Mouse (Mus musculus) fat pad, adult 2 months (tissue): ENCODE results near the gene Dpysl4.

Experiments used
- DNase-seq: peaks from one replicate; pipeline ENCODE4 v3.0.0-alpha.2; 2011; ENCODE audit warnings: low read depth, low spot score; ENCODE audit errors: extremely low read depth

Dpysl4 gene

GRCm38 (mm10) chr7:139095282-139095681 lies 9.5 kb downstream of the Dpysl4 start:
- DNase-seq: no peak

DNA sequence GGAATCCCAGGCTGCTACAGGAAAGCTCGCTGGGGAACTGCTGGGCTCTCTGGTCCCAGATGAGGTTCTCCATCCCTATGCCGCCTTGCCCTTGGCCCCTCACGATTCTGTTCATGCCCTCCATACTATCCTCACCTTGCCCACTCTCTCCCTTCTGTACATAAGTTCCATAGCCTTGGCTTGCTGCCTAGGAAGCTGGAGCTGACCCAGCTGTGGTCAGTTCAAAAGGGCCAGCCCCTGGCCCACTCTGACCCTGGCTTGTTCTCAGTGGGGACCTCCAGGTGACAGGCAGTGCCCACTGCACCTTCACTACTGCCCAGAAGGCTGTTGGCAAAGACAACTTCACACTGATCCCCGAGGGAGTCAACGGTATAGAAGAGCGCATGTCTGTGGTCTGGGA lies 10.6 kb downstream of the Dpysl4 start:
- no peak for DNase-seq

- DNase-seq: no peak
Observed at GRCm38 (mm10) chr7:139100531-139101095, 14.8 kb downstream of the Dpysl4 start.

- DNase-seq: no peak
Observed at GRCm38 (mm10) chr7:139101286-139101804, 15.5 kb downstream of the Dpysl4 start.

DNA sequence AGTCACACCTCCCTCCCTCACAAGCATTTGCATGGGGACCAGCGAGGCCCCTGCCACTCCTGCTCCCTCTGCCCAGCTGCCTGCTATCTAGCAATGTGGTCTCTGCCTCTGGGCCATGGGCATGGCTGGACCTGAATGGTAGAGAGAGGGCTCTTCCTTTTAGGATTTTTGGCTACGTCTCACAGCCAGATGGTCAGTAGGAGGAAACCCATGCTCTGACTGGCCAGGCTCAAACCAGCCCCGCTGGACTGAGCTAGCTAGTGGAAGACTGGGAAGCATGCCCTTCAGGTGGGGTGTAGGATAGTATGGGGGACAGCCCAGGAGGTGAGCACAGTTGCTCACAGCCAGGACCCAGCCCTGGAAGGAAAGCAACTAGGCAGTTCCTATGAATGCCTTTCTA lies 16.0 kb downstream of the Dpysl4 start:
- DNase-seq: no peak

GRCm38 (mm10) chr7:139103960-139104381 lies 18.2 kb downstream of the Dpysl4 start:
- DNase-seq: no peak

DNA sequence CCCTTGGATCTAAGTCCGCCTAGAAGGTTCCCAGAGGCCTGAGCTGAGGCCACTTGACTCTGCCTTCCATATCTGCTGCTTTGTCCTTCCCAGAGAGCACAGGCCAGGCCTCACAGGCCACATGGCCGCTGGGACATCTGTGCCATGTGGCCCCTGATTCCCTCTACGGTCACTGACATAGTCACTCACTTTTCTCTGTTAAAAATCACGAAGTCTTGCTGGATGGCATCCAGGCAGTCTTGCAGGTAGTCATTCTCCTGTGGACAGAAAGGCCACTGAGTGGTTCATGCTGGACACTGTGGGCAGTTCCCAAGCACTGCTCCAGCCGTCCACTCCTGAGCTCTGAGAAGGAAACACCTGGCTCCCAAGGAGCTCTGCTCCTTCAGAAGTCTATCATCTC lies 19.3 kb downstream of the Dpysl4 start:
- no peak for DNase-seq

DNA sequence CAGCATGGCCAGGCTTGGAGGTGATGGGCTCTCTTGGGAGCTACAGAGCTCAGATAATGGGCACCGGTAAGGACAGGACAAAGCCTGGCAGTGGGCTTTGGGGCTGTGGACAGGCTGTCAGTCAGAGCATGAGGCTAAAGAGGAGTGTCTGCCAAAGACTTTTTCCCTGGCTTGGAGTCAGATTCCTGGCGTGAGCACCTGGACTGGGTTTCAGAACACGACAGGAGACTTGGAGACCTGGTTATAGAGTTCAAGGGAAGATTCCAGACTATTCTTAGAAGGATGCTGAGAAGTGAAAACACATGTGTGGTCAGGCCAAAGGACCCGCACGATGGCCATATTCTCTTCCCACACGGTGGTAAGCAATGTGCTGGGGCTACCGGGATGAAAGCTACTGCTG lies 19.9 kb downstream of the Dpysl4 start:
- DNase-seq: no peak

- DNase-seq: no peak
Observed at GRCm38 (mm10) chr7:139107908-139108650, 22.3 kb downstream of the Dpysl4 start.

- DNase-seq: no peak
Observed at GRCm38 (mm10) chr7:139119152-139119774, 33.5 kb downstream of the Dpysl4 start.

GRCm38 (mm10) chr7:139119775-139120153 lies 34.0 kb downstream of the Dpysl4 start:
- no peak for DNase-seq

DNA sequence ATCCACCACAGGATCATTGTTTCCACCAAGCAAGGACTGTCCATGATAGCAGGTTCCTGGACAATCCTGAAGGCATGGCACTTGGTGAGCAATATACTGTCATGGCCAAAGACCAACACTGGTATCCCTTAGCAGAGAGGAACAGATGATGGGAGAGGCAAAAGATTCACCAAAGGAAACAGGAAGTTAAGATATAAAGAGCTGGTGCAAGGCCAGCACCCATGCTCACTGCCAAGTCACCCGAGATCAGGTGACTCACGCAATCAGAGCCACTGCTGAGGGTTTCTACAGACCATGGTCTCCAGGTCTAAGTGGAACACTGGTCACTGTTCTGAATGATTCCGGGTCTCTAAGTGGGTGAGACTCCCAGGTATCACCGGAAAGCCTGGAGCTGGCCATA lies 40.1 kb downstream of the Dpysl4 start:
- DNase-seq: no peak

- no peak for DNase-seq
Observed at GRCm38 (mm10) chr7:139126549-139126948, 40.7 kb downstream of the Dpysl4 start.

GRCm38 (mm10) chr7:139128994-139129393 lies 43.2 kb downstream of the Dpysl4 start:
- no peak for DNase-seq

GRCm38 (mm10) chr7:139130361-139130760 lies 44.6 kb downstream of the Dpysl4 start:
- no peak for DNase-seq

DNA sequence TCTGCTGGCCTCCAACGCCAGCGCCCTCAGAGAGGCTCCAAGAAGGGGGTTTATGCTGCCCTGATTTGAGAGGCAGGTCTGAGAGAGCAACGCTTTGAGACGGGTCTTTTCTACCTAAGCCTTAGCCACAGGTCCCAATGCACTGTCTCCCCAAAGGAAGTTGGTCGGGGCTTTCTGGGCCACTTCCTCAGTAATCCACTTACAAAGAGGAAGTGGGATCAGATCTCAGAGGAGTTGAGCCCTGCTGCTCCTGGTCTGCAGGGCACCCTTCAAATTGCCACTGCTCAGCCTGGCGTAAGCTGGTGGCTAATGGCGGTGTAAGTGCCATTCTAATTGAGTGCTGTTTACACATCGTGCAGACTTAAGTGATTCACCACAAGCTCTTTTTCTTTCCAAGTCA lies 45.7 kb downstream of the Dpysl4 start:
- DNase-seq: no peak

DNA sequence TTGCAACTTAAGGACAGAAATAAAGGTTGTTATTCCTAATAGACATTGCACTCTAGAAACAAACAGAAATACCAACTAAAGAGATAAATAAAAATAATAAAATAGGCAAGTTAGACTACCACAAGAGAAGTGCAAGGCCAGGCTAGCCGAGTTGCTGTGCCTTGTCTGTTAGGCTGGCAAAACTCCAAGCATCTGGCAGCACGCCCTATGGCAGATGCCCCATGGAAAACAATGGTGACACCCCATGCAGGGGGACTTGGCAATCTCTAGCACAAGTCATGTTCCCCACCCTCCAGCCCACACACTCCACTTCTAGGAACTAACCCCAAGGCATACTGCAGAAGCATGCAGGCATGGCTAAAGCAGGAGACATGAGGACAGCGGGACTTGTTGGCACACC lies 47.6 kb downstream of the Dpysl4 start:
- DNase-seq: no peak

DNA sequence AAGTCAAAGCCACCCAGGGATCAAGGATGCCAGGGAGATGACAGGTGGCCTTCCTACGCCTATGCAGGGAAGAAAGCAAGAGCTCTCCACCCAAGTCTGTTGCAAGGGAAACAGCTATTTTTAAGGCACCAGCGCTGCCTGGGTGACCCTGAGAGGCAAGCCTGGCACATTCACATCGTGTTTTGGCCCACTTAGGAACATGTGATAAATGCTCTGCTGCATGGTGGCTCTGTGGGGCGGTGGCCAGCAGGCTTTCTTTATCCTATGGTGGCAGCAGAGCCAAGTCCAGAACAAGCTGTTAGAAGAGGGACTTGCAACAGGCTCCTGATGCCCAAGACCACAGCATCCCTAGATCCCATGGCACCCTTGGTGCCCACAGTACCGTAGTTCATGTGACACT lies 49.4 kb downstream of the Dpysl4 start:
- DNase-seq: no peak

DNA sequence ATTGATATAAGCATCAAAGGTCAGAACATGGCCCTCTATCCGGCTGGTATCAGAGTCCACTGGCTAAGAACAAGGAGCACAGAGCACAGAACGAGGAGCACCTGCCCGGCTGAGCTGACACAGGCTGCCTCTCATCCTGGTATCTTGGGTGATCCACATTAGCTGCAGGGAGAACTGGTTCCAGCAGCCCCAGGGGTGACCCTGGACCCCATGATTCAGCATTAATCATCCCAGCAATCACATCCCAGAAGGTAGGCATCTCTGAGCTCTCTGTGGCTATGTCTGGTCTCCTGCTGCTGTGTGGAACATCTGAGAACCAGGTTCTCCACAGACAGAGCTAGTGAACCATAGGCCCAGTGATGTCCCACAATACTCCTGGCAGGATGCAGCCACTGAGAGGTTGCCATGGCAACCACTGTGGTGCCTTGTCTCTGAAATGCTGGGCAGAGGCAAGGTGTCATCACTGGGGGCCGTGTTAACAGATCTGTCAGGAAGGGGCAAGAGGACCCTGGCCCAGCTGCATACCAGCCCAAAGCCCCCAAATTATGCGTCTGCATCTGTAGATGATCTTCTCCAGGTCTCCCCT lies 51.2 kb downstream of the Dpysl4 start:
- DNase-seq: no peak

DNA sequence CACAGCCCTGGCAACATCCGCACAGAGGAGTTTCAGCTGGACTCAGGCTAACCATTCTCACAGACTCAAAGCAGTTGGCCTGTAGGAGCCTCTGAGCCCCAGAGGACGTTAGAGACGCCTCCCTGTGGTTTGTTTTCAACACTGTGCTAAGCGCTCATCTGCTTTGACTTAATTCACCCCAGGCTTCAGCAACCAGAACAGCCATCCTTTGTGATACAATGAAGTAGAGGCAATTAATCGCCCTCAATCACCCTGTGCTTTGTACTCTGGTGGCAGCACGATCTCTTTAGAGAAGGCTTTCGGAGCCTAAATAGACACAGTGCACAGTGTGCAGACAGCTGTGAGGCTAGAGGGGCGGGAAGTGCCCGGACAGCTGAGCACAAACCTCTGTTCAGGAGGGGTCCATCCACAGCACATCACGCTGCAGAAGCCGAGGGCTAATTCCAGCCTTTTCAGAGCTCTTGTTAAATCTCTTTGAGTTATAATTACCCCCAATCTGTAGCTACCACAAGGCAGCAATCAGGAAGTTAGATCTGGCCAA lies 54.2 kb downstream of the Dpysl4 start:
- DNase-seq: no peak

GRCm38 (mm10) chr7:139143785-139144184 lies 58.0 kb downstream of the Dpysl4 start:
- no peak for DNase-seq

DNA sequence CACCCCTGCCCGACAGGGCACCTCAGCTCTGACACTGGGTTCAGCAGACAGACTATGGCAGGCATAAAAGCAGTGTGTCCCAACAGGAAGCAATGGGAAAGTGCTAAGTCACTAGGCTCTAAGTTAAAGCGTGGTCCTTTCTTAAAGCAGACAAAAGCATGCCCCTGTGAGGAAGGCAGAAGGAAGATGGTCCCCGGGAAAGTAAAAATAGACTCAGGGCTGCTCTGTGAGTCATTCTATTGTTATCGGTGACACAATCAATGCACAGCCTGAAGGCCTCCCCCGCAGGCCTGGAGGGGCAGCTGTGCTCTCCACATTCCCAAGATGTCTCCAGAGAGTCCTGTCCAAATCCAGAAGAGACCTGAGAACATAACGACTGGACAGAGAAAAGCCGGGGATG lies 60.1 kb downstream of the Dpysl4 start:
- no peak for DNase-seq
